Mouse (Mus musculus) myocyte (in vitro differentiated cells): ENCODE results near the gene Nat9.

Experiments used
- CEBPB ChIP-seq: IDR thresholded peaks from 2 replicates; pipeline ENCODE4 v1.6.1; 2011; ENCODE audit warnings: mild to moderate bottlenecking, moderate library complexity; ENCODE audit not compliant: poor library complexity, insufficient read depth, severe bottlenecking
- MAX ChIP-seq: IDR thresholded peaks from one replicate; pipeline ENCODE4 v1.6.1; 2011; ENCODE audit warnings: low read depth, mild to moderate bottlenecking, control low read depth
- POLR2A ChIP-seq: IDR thresholded peaks from one replicate; pipeline ENCODE4 v1.6.1; 2011; ENCODE audit warnings: low read depth, mild to moderate bottlenecking, control low read depth, moderate library complexity; ENCODE audit not compliant: insufficient read length
- POLR2AphosphoS2 ChIP-seq: IDR thresholded peaks from one replicate; pipeline ENCODE4 v1.6.1; 2011; ENCODE audit warnings: low read depth, control low read depth; ENCODE audit not compliant: insufficient read length
- USF1 ChIP-seq: IDR thresholded peaks from one replicate; pipeline ENCODE4 v1.6.1; 2011; ENCODE audit warnings: low read depth, mild to moderate bottlenecking, control low read depth, moderate library complexity

DNA sequence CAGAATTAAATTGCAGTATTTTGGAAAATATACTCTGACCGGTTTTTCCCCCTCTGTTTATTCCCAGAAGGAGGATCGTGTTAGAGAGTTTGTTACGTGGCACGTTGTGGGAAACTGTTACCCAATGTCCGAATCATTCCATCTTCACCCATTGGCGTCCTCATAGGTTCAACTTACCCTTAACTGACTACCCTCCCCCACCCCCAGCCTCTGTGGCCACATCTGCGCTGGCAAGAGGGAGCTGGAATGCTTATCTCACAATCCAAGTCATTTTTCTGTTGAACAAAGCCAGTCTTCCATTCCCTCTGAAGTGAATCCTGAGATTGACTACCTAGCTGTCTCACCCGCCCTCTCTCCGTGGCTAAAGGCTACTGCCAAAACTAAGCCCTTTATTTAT lies 25.5 kb downstream of the Nat9 start:
- TF ChIP-seq POLR2AphosphoS2 (no peak), USF1 (no peak), POLR2A (no peak), MAX (no peak), CEBPB (no peak)
